Mouse (Mus musculus) MEL (cell line): Measurements from ENCODE around the gene Mrps34.

Experiments used
- CTCF ChIP-seq, 3 experiments: IDR thresholded peaks in 2 of 3; conservative IDR thresholded peaks in 1 of 3; 2 replicates each; pipeline ENCODE4 v1.5.1; 2011 to 2012; ENCODE audit warnings: low read length in 3 of 3, low read depth in 2 of 3, mild to moderate bottlenecking in 2 of 3, improper control_type of control experiment in 1 of 3, inconsistent platforms in 1 of 3, mixed read lengths in 1 of 3, moderate library complexity in 1 of 3; ENCODE audit not compliant: control insufficient read depth in 1 of 3, insufficient read depth in 1 of 3, poor library complexity in 1 of 3, severe bottlenecking in 1 of 3
- GATA1 ChIP-seq: IDR thresholded peaks from 2 replicates; pipeline ENCODE4 v1.6.1; 2011; ENCODE audit warnings: low read depth, low read length, improper control_type of control experiment
- HCFC1 ChIP-seq: IDR thresholded peaks from 2 replicates; pipeline ENCODE4 v1.6.1; 2012; ENCODE audit warnings: low read depth, mild to moderate bottlenecking, inconsistent platforms, low read length, improper control_type of control experiment, moderate library complexity
- MAFK ChIP-seq: IDR thresholded peaks from 2 replicates; pipeline ENCODE4 v1.6.1; 2011; ENCODE audit warnings: low read depth, mild to moderate bottlenecking, low read length, improper control_type of control experiment, borderline replicate concordance
- MYC ChIP-seq: IDR thresholded peaks from 2 replicates; pipeline ENCODE4 v1.6.1; 2011; ENCODE audit warnings: low read depth, mild to moderate bottlenecking, low read length, improper control_type of control experiment, moderate library complexity
- NELFE ChIP-seq: IDR thresholded peaks from 2 replicates; pipeline ENCODE4 v1.6.1; 2011; ENCODE audit warnings: low read depth, low read length, improper control_type of control experiment
- NRF1 ChIP-seq: IDR thresholded peaks from 2 replicates; pipeline ENCODE4 v1.6.1; 2014; ENCODE audit warnings: low read depth, mild to moderate bottlenecking, inconsistent platforms, low read length, improper control_type of control experiment, moderate library complexity; ENCODE audit not compliant: poor library complexity, insufficient read depth, severe bottlenecking
- POLR2A ChIP-seq, 2 experiments: IDR thresholded peaks; 2 replicates each; pipeline ENCODE4 v1.6.1; 2011 to 2012; ENCODE audit warnings: low read length in 2 of 2, mild to moderate bottlenecking in 2 of 2, control low read depth in 1 of 2, improper control_type of control experiment in 1 of 2, low read depth in 1 of 2, moderate library complexity in 1 of 2; ENCODE audit not compliant: control insufficient read depth in 1 of 2, insufficient read depth in 1 of 2, poor library complexity in 1 of 2
- RCOR1 ChIP-seq: IDR thresholded peaks from 2 replicates; pipeline ENCODE4 v1.6.1; 2012; ENCODE audit warnings: low read depth, mild to moderate bottlenecking, inconsistent platforms, low read length, improper control_type of control experiment
- SIN3A ChIP-seq: IDR thresholded peaks from 2 replicates; pipeline ENCODE4 v1.6.1; 2012; ENCODE audit warnings: low read length, improper control_type of control experiment, inconsistent platforms
- TBP ChIP-seq: IDR thresholded peaks from 2 replicates; pipeline ENCODE4 v1.8.0; 2011; ENCODE audit warnings: low read depth, low read length, improper control_type of control experiment
- UBTF ChIP-seq: IDR thresholded peaks from 2 replicates; pipeline ENCODE4 v1.6.1; 2012; ENCODE audit warnings: low read depth, mild to moderate bottlenecking, inconsistent platforms, low read length, improper control_type of control experiment, moderate library complexity, borderline replicate concordance; ENCODE audit not compliant: insufficient read depth
- ZC3H11A ChIP-seq: IDR thresholded peaks from 2 replicates; pipeline ENCODE4 v1.6.1; 2012; ENCODE audit warnings: low read depth, mild to moderate bottlenecking, inconsistent platforms, low read length, improper control_type of control experiment

- TF ChIP-seq GATA1 (no peak), POLR2A (IDR thresholded peaks at IDR 0.05; ENCODE audit: control insufficient read depth in 1 of 2, insufficient read depth in 1 of 2, low read depth in 1 of 2, low read length in 2 of 2, poor library complexity in 1 of 2) (no peak), RCOR1 (no peak), HCFC1 (no peak), CTCF (IDR thresholded peaks at IDR 0.05 in 2 of 3, conservative IDR thresholded peaks at IDR 0.05 in 1 of 3; ENCODE audit: control insufficient read depth in 1 of 3, insufficient read depth in 1 of 3, low read depth in 2 of 3, low read length in 3 of 3, poor library complexity in 1 of 3, severe bottlenecking in 1 of 3) (no peak), UBTF (no peak), TBP (no peak), ZC3H11A (no peak), MYC (no peak), SIN3A (no peak), MAFK (no peak), NRF1 (no peak), NELFE (no peak)
These were observed 38.3 kb upstream of the Mrps34 start for GRCm38 (mm10) chr17:24856589-24856988.
